Mouse (Mus musculus) skeletal muscle tissue, adult 2 months (tissue): ENCODE results near the gene Ttc37.

Experiments used
- DNase-seq: peaks from one replicate; pipeline ENCODE4 v3.0.0-alpha.2; 2012; ENCODE audit warnings: low read depth, low spot score

The Ttc37 gene

GRCm38 (mm10) chr13:76157508-76157907 is 59.0 kb downstream of the Ttc37 start:
- no peak for DNase-seq

- DNase-seq, result no peak
Observed at GRCm38 (mm10) chr13:76160587-76160986, 62.1 kb downstream of the Ttc37 start.

GRCm38 (mm10) chr13:76174297-76174696 is 75.8 kb downstream of the Ttc37 start:
- DNase-seq, result no peak

DNA sequence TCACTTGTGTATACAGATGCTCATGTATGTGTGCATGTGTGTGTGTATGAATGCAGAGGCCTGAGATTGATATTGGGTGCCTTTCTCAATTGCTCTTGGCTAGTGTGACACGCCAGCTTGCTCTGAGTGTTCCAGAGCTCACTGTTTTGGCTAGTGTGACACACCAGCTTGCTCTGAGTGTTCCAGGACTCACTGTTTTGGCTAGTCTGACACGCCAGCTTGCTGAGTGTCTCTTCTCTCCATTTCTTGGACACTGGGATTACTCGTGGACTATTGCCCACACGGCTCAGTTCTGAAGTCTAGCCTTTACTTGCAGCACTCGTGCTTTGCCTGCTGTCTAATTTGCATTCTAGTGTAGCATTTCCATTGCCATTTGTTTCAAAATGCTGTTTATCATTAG is 80.2 kb downstream of the Ttc37 start:
- no peak for DNase-seq

- DNase-seq, result no peak
Observed at GRCm38 (mm10) chr13:76187651-76188050, 89.1 kb downstream of the Ttc37 start.

- no peak for DNase-seq
Observed at GRCm38 (mm10) chr13:76189190-76189589, 90.7 kb downstream of the Ttc37 start.

GRCm38 (mm10) chr13:76190273-76190672 is 91.7 kb downstream of the Ttc37 start:
- DNase-seq, result no peak

DNA sequence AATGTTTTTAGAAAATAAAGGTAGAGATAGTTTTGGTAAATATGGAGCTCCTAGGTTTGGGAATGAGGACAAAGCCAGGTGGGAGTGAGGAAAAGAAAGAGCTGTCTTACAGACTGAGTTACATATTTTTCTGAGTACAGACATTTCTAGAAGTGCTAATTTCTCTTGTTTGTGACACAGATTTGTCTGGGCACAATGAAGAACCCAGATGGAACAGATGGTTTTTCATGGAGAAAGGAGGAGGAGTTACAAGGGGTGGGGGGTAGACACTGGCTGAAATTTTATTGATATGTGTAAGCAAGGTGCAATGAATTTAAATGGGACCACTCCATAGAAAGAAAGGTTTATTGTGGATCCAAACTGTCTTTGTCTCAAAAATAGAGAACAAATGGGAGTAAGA is 96.4 kb downstream of the Ttc37 start:
- no peak for DNase-seq

- no peak for DNase-seq
Observed at GRCm38 (mm10) chr13:76195431-76196138, 97.1 kb downstream of the Ttc37 start.

DNA sequence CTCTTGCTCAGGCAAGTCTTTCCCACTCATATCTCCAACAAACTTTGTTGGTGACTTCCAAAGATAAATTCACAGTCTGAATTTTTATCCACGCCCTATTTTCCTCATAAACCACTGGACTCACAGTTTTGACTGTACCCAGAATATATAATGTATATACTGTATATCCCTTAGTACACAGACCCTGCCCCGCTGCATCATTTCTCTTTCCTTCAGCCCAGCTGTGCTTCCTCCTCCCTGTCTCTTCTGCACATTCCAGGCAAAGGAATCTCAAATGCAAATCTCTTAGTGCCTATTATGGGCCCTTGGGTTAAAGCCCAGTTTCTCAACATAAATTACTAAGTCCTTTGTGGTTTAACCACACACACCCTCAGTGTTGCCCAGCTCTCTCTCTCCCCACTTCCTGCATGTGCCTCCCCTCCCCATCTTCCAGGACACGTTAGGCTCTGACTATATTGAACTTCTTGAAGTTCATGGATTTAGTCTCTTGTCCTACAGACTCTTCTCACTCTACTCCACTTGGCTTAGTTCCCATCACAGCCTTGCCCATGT is 98.8 kb downstream of the Ttc37 start:
- DNase-seq, result no peak

GRCm38 (mm10) chr13:76199943-76200342 is 101.4 kb downstream of the Ttc37 start:
- DNase-seq, result no peak

DNA sequence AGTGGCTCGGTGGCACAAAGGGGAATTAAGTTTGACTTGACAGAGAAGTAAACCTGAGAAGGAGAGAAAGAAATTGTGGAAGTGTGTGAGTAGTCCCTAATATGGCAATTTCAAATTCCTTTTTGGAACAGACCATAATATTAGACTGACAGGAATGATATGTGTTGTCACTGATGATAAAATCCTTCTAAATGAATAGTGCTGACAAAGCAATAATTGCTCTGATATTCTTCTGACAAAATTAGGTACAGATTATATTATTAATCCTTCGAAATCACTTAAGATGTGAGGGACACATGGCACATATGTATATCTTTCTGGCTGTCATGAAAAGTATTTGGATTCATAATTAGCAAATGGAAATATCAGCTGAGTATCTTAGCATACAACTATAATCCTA is 116.4 kb downstream of the Ttc37 start:
- DNase-seq, result no peak

GRCm38 (mm10) chr13:76215397-76215796 is 116.9 kb downstream of the Ttc37 start:
- DNase-seq, result no peak
